Mouse (Mus musculus): ENCODE measurements around the gene Vmn2r68.

Gene Vmn2r68

GRCm38 (mm10) chr7:85237683-85238082 lies at the start of gene Vmn2r68:
Gene Vmn2r68, minus strand, starts transcription at chr7:85237783.
- DNase-seq: no peak
